Mouse (Mus musculus): Measurements from ENCODE around the gene Got1. TPM values are rescaled to one million over a fixed set of nuclear protein-coding genes. Genes with fewer than 3 reads are reported as not detected.

Gene Got1
- total RNA-seq (2021): 100 to 1,000 TPM; 324 to 342 TPM
- long read RNA-seq, experiment 1, transcript Got1-201 (9 exons, 2,058 nt): major isoform, 403 of 432 reads
- long read RNA-seq, experiment 1, partial matches to known transcripts: 21 of 432 reads
- long read RNA-seq, experiment 1, other reads (novel, unspliced or antisense): 5 of 432 reads
- long read RNA-seq, experiment 2, transcript Got1-201 (9 exons, 2,058 nt): major isoform, 292 of 317 reads
- long read RNA-seq, experiment 2, transcript Got1-203 (3 exons, 661 nt): minor isoform, 5 of 317 reads
- long read RNA-seq, experiment 2, partial matches to known transcripts: 9 of 317 reads
- long read RNA-seq, experiment 2, other reads (novel, unspliced or antisense): 11 of 317 reads

- DNase-seq (ENCODE audit: low spot score in 2 of 2): peak; percentile 96 to 99
- intact Hi-C loops (cut with DNase I): no loop called here
Observed at GRCm38 (mm10) chr19:43524187-43525103, at the start of gene Got1. Gene Got1, minus strand, starts transcription at chr19:43524605.

- peak; percentile 75 for DNase-seq (ENCODE audit: low spot score in 2 of 2)
- intact Hi-C loops (cut with DNase I): no loop called here
Observed at GRCm38 (mm10) chr19:43570831-43571790, 46.7 kb upstream of the Got1 start.

DNA sequence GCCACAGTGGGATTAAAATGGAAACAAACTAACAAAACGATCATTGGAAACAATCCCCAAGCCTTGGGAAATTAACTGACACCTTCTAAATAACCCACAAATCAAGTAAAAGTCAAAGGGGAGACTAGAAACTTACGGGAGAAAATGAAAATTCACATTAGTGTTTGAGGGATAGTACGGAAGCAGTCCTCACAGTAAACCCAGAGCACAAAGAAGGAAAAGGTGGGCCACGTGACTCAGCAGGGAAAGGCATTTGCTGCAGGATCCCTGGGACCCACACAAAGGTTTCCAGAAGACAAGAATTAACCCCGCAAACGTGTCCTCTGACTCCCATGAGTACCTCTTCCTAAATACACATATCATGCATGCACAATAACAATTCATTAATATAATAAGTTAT is 44.7 kb upstream of the Got1 start:
- intact Hi-C loops (cut with DNase I): no loop called here
- DNase-seq (ENCODE audit: low spot score in 2 of 2): no peak

GRCm38 (mm10) chr19:43568298-43568697 is 43.9 kb upstream of the Got1 start:
- no peak for DNase-seq (ENCODE audit: low spot score in 2 of 2)
- intact Hi-C loops (cut with DNase I): no loop called here

DNA sequence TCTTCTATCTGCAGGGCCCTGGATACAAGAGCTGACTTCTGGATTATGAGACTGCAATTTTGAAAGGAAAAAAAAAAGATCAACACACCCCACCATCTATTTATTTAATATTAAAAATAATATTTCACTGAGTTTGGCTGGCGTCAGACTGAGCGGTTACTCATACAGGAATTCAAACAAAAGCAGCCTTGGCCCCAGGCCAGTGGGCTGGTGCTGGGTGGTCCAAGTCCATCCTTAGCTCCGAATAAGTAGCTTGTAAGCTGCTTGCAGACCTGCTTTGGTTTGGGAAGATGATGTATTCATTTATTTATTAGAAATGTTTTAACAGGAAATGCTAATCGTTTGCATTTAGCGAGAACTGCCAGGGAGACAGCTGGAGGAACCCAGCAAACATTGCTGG is 38.8 kb upstream of the Got1 start:
- intact Hi-C loops (cut with DNase I): no loop called here
- DNase-seq (ENCODE audit: low spot score in 2 of 2): no peak

DNA sequence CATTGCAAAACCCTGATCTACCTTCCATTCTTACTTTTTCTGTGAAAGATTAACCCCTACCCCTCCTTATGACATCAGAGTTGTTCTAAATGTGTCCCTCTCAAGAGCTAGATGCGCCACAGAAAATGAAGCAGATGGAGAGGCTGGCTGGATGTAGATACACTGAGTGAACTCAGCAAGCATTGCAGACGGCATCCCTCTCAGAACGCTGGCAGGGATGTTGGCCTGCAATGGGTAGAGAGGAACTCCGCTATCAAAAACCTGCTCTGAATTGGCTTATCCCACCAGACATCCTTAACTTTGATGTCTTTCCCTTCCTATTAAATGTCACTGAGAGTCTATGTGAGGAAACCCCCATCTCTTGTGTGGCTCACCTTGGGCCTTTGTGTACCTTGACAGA is 37.4 kb upstream of the Got1 start:
- DNase-seq (ENCODE audit: low spot score in 2 of 2): no peak
- intact Hi-C loops (cut with DNase I): no loop called here

DNA sequence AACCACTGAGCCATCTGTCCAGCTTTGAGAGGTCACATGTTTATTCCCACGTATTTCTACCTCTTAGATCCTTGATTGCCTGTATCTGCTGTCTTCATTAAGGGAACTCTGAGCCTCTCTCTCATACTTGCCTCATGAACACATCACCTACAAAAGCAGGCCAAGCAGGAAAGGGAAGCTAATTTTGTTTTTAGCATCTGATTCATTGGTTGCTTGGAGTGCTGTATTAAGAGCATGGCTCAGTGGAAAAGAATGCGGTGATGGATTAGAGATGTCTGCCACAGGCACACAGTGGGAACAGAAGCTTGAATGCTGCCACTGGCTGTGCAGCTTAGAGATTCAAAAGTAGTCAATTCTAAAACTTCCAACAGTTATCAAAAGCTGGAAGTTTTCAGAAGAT is 35.8 kb upstream of the Got1 start:
- DNase-seq (ENCODE audit: low spot score in 2 of 2): no peak
- intact Hi-C loops (cut with DNase I): no loop called here

DNA sequence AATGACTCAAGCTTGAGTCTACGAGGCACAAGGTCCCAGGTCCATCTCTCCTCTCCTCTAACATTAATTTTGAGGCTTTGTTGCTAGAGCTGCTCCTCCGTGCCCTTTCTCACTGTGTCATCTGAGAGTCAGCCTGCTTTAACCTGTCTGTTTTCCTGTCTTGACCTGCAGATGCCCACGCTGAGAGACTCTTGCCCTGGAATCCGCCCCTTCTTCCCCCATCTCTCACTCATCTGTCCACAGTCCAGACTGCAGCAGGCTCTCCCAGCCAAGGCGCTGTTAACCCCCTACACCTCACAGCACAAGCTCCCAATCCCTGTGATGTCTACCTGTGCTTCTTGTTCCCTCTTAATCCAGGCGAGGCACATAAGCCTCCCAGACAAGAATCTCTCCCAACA is 27.1 kb upstream of the Got1 start:
- intact Hi-C loops (cut with DNase I): no loop called here
- DNase-seq (ENCODE audit: low spot score in 2 of 2): no peak

DNA sequence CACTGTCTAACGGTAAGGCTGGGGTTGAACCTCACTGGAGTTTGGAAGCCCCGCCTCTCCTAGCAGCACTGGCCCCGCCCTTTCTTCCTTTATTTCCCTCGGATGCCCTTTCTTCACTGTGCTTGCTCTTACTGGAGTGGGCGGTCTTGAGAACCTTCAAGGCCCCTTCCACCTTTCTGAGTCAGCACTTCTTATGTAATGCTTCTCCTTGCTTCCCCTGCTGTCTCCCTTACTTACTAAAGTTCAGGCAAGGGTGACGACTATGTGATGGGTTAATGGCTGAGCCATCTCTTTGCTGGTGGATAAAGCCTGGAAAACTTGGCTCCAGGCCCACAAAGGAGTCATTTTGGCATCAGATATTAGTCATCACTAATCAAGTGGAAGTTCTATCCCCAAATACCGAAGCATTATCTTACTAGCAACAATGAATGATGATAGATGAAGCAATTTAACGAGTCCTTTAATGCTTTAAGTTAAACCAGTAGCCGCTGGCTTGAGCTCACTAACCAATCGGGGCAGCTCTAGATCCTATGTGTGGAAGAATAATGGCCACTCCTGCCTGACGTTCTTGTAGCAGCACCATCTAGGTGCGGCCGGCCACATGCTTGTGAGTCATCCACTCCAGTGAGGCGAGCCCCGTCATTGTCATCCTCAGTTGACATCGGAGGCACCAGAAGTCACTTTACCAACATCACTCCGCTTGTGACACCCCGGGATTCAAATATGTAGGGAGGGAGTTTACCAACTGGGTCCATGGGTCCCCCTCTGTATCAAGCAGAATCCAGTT is 26.5 kb upstream of the Got1 start:
- intact Hi-C loops (cut with DNase I): no loop called here
- no peak for DNase-seq (ENCODE audit: low spot score in 2 of 2)

- DNase-seq (ENCODE audit: low spot score in 2 of 2): peak in 1 of 2 experiments; percentile 22
- intact Hi-C loops (cut with DNase I): no loop called here
Observed at GRCm38 (mm10) chr19:43548060-43548459, 23.7 kb upstream of the Got1 start.

GRCm38 (mm10) chr19:43546337-43547117 is 22.1 kb upstream of the Got1 start:
- intact Hi-C loops (cut with DNase I): no loop called here
- no peak for DNase-seq (ENCODE audit: low spot score in 2 of 2)

DNA sequence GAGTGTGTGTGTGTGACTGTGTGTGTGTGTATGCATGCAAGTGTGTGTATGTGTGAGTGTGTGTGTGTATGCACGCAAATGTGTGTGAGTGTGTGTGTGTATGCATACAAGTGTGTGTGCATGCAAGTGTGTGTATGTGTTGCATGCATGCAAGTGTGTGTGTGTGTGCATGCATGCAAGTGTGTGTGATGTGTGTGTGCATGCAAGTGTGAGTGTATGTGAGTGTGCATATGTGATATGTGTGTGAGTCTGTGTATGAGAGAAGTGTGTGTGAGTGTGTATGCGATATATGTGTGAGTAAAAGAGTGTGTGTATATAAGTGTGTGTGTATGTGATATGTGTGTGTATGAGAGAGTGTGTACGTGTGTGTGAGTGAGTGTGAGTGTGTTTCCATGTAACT is 11.0 kb upstream of the Got1 start:
- intact Hi-C loops (cut with DNase I): no loop called here
- DNase-seq (ENCODE audit: low spot score in 2 of 2): no peak

DNA sequence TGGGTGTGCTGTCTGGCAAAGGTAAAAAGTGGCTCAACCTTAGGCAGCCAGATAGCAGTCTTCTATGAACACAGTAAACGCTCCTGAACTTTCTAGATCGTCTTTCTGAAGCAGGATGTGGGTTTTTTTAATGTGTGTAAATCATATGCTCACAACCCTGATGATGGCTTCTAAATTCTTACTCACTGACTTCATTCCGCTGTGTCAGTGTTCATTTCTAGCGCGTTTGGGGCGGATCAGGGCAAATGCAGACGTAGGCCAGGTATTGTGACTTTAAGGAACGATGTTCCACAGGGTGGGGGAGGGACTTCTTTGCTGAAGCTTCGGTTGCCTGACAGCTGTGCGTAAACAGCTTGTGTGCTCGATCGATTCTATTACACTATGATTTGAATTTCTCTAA is 6.5 kb upstream of the Got1 start:
- intact Hi-C loops (cut with DNase I): loop anchor here (2.0 kb wide), 2 partner anchors 94 to 134 kb away; no protein-coding TSS in a partner anchor
- no peak for DNase-seq (ENCODE audit: low spot score in 2 of 2)

DNA sequence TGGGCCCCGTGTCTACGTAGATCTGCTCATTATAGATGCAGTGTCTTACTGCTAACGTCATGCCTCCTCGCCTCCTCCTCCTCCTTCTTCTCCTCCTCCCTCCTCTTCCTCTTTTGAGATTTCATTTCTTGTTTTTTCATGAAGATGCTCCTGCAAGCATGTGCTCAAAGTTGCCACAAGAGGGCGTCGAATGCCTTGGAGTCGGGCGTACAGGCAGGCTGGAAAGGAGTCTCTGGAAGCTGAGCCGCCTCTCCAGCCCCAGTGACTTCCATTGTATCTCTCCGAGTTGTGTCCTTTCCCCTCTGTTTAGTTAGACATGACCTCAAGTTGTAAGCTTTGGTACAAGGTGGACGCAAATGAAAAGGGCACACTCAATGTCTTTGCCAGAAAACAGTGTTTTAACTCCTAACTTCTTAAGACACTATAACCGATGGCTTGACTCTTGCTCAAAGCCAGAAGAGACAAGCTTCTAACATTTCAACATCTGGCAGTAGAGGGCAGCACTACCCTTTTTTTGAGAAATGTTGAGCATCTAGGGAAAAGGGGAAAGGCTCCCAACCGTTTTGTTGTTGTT is 5.9 kb upstream of the Got1 start:
- peak; percentile 78 to 79 for DNase-seq (ENCODE audit: low spot score in 2 of 2)
- intact Hi-C loops (cut with DNase I): loop anchor here (2.0 kb wide), 2 partner anchors 95 to 135 kb away; no protein-coding TSS in a partner anchor

DNA sequence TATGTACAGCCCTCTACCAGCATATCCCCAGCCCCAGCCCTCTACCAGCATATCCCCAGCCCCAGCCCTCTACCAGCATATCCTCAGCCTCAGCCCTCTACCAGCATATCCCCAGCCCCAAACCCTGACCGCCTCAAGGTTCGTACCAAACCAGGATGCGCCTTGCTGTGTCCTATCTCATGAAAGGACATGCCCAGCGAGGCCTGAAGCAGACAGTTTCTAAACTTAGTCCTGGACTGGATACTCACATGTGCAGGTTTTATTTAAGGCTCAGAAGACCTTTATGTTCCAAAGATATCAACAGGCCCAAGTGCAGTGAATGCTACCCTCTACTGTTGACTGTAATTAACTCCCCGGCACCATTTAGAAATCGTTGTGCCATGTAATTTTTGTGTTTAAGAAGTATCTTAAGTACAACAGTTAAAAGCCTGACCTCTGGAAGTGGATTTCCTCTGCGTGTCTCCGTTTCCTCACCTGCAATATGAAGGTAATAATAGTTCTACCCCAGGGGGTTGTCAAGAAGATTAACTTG is 3.7 kb upstream of the Got1 start:
- no peak for DNase-seq (ENCODE audit: low spot score in 2 of 2)

DNA sequence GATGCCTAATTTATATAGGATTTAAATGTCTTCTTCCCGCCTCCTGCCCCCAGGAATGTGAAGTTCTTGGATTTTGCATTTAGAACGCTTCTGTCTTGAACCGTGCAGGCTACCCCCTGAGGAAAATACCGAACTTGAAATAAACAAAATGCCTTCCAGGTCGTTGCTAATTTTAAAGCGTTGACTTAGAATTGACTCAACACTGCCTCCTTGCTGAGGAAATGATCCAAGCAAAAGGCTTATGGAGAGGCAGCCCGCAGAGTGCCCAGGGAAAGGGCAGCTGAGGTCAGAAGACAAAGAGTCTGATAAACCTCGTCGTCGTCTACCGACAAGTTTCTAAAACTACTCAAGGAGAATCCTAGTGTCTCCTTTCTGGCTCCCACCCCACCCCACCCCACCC is 2.7 kb upstream of the Got1 start:
- DNase-seq (ENCODE audit: low spot score in 2 of 2): no peak
- intact Hi-C loops (cut with DNase I): no loop called here

More for the DNA sequence above, 3.7 kb upstream of the Got1 start:
- intact Hi-C loops (cut with DNase I): no loop called here

- intact Hi-C loops (cut with DNase I): no loop called here
- no peak for DNase-seq (ENCODE audit: low spot score in 2 of 2)
Observed at GRCm38 (mm10) chr19:43526025-43526424, 1.6 kb upstream of the Got1 start.
